Mouse (Mus musculus) liver, embryonic 15.5 days (tissue): Measurements from ENCODE around the gene Dph7. TPM values are rescaled to one million over a fixed set of nuclear protein-coding genes. Genes with fewer than 3 reads are reported as not detected.

Experiments used
- microRNA-seq: library from miRNA; unstranded; fragments of <30 nt; microRNA quantifications from one replicate; pipeline ENCODE4, GENCODE M21; 2016
- polyA plus RNA-seq: library from polyadenylated mRNA; unstranded; fragments of >200 nt; fragmentation: Nextera tagmentation; extraction: Ambion mirVana; gene quantifications from 2 replicates; pipeline ENCODE4 v1.2.1, GENCODE M21; 2015

The Dph7 gene
- polyA plus RNA-seq, 1 experiment from 2014 or later, result 8.0 TPM

Small RNAs within 50 kb of the gene (microRNA-seq; reads per million reads assigned to microRNA genes)
- gene Gm22875, result not detected

Other genes with a start within 250 kb of the Dph7 start
- gene Cacna1b, start 199.2 kb upstream of the Dph7 start, polyA plus RNA-seq, result 0.01 and 0.02 TPM in 2 replicates
- 13.4 and 13.8 TPM in 2 replicates for gene Ehmt1, start 42.8 kb upstream of the Dph7 start, polyA plus RNA-seq
- 17.5 and 18.6 TPM in 2 replicates for gene Arrdc1, start 27.1 kb upstream of the Dph7 start, polyA plus RNA-seq
- 9.8 and 10.7 TPM in 2 replicates for gene Zmynd19, start 12.6 kb upstream of the Dph7 start, polyA plus RNA-seq
- gene Mrpl41, start 12.7 kb downstream of the Dph7 start, polyA plus RNA-seq, result 62.6 and 69.8 TPM in 2 replicates
- gene Pnpla7, start 13.6 kb downstream of the Dph7 start, polyA plus RNA-seq, result 12.2 and 13.5 TPM in 2 replicates
- gene Nsmf, start 92.0 kb downstream of the Dph7 start, polyA plus RNA-seq, result 8.3 and 9.7 TPM in 2 replicates
- gene Entpd8, start 117.9 kb downstream of the Dph7 start, polyA plus RNA-seq, result 5.3 and 6.8 TPM in 2 replicates
- gene Noxa1, start 132.7 kb downstream of the Dph7 start, polyA plus RNA-seq, result 0.94 and 0.98 TPM in 2 replicates
- gene Nrarp, start 218.4 kb downstream of the Dph7 start, polyA plus RNA-seq, result 2.1 and 2.4 TPM in 2 replicates
- gene Tor4a, start 234.5 kb downstream of the Dph7 start, polyA plus RNA-seq, result 6.2 and 6.8 TPM in 2 replicates
- 35.9 and 40.6 TPM in 2 replicates for gene Nelfb, start 249.1 kb downstream of the Dph7 start, polyA plus RNA-seq